Mouse (Mus musculus): ENCODE results near the gene Psme3. TPM values are rescaled to one million over a fixed set of nuclear protein-coding genes. Genes with fewer than 3 reads are reported as not detected.

Psme3 gene
- polyA plus RNA-seq (2015; fragmentation: Nextera tagmentation; extraction: Ambion mirVana): 61.2 and 66.0 TPM in 2 replicates

DNA sequence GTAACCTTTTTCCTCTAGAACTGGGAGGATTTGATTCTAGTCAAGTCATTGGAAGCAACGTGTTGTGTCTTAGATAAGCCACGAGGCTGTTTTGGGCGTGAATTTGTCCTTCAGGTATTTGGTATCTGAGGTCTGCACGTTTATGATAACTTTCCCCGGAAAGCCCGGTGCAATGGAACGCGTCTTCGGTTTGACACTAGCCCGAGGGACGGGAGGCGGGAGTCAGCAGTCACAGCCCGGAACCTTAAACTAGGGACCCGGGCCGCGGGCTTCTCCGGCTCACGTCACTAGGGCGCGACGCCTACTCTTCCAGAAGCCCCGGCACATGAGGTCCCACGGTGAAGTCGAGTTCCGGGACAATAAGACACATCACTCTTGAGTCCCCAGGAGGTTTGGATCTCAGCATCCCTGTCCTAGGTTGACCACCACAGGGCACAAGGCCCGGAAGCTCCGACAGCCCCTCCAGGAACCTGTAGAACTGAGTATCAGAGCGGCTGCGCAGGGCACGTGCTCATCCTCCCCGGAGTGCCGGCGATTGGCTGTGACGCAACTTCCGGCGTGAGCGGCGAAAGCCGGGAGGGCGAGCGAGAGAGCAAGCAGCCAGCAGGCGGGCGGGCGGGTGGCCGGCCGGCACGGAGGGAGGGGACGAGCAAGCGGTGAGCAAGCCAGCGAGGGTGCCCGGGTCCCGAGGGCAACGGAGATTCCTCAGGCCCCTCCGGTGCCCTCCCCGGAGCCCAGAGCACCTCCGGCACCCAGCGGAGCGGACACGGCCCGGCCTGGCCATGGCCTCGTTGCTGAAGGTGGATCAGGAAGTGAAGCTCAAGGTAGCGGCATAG is at the start of gene Psme3:
Psme3 (plus strand) TSS at position 549 of the 836 bp plus-strand sequence.

DNA sequence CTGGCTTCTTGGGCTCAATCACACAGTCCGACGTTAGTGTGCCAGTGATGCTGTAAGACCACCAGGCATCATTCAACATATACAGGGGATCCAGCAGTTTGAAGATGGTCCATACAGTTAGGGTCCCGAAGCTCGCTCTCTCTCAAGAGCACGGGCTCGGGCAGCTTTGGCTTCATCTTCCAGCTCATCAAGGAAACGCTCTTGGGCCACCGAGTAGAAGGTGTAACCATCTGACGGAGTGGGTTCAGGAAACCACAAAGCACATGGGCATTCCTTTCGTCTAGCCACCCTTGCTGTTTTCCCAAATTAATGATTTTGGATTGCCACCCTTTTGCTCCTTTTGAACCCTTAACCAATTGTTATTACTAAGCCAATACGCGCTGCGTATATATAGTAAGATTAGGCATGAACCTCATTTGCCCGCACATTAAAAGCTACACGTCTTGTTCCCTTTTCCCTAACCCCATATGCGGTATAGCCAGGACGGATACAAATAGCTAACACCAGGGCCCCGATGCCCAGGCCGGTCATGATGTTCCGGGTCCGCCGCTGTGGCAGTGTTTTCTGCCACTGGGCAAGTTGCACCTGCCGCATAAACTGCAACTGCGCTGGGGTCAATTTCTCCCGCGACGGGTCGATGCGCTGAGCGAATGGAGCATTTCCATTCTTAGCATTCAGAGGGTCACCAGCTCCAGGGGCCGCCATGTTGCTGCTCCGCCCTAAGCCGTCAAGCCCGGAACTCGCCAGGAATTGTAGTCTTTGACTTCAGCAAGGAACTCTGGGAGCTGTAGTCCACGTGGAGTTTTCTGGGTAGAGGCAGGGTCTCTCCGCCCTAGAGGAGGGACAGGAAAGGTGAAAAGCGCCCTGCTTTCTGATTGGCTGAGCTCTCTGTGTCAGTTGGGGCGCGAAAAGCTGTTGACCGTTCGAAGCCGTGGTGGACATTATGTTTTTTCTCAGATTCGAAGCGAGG is 37.5 kb upstream of the Psme3 start, which contains the start of the genes Cntd1 and Coa3:
Cntd1 (plus strand) TSS at position 790 of the 970 bp plus-strand sequence.
Coa3 (minus strand) TSS at position 892 of the 970 bp plus-strand sequence.

DNA sequence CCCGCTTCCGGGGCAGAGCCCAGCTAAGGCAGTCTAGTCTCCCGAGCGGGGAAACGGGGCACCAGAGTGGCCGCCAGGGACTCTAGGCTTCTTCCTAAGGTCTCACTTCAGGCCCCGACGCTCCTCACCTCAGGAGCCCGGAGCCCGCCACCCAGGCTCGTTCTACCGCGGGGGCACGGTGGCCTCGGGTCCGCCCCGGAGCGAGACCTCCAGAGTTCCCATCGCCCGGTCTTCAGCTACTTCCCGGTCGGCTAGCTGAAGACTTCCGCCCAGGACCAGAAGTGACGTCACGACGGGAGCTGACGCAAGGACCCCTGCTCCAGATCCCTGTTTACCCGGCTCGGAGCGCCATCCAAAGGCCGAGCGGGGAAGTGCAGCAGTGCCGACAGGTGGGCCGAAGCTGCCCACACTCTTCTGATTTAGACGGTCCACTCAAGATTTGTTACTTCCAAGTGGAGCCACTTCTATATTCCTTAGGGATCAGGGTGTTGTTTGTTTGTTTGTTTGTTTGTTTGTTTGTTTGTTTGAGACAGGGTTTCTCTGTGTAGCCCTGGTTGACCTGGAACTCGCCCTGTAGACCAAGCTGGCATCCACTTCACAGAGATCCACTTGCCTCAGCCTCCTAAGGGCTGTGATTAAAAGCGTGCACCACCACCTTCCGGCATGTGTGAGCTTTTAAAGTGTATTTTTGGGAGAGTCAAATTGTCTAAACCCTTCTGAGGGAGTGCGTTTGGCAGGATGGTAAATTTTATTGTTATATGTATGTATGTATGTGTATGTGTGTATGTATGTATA is 13.8 kb upstream of the Psme3 start, which contains the start of gene Becn1:
Becn1 (minus strand) TSS at position 283 of the 795 bp plus-strand sequence.

DNA sequence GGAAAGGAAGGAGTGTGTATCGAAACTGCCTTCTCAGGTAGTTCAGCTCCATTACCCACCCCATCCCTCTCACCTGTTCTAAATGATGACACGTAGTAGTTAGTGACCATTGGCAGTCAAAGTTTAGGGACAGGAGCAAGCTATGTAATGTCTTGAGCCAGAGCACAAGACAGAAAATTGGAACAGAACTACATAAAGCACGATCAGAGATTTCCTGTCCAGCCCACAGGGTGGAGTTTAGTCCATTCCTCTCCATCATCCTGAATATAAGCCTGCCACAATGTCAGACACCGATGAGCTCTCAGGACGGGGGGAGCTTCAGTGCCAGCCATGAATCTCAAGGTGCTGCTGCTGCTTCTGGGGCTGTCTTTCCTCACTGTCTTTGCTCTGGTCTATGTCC is 8.8 kb downstream of the Psme3 start, which contains the start of gene Aoc2:
Aoc2 (plus strand) TSS at position 301 of the 400 bp plus-strand sequence.

DNA sequence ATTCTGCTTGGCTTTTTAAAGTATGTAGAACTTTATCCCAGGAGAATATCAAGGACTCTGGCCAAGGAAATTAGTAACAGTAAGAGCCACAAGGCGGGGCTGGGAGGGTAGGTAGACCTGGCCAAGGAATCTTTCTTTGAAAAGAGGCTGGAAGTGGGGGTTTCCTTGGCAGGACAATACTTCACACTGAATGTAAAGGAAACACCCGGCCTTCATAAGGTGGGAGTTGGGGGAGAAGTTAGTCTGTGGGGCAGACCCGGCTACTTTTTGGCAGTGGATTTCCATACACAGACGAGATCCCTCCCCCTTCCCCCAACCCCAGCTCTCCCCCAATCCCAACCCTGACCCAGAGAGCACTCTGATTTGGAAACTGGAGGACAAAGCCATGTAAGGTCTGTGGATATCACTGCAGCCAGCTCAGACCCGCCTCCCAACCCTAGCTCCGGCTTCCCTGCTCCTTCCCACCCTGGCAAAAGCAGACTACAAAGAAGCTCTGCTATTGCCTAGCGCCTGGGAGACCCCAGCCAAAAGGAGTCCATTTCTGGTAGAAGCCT is 14.4 kb downstream of the Psme3 start, which contains the start of gene Aoc3:
Aoc3 (plus strand) TSS at position 235 of the 554 bp plus-strand sequence.

DNA sequence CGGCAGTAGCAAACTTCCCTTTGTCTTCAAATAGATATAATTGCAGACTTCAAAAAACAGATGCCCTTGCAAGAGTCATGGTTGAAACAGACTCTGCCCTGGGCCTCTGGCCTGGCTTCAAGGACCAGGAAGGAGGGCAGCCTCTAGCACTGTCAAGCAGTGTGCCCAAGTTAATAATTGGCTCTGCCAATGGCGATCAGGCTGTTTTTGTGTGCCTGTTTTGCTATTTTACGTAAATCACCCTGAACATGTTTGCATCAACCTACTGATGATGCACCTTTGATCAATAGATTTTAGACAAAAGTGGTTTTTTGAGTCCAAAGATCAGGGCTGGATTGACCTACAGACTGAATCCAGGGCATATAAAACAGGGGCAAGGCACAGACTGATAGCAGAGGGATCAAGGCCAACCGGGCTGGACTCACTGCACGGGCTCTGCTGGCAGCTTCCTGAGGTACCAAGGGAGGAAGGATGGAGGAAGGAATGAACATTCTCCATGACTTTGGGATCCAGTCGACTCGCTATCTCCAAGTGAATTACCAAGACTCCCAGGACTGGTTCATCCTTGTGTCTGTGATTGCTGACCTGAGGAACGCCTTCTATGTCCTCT is 51.4 kb downstream of the Psme3 start, which contains the start of gene G6pc:
G6pc (plus strand) TSS at position 236 of the 610 bp plus-strand sequence.

Small RNA genes lying within 50 kb of the gene (microRNA-seq; reads per million reads assigned to microRNA genes)
- not detected for gene Gm25593

Other genes starting within 250 kb of the Psme3 start
- gene Naglu, start 246.2 kb upstream of the Psme3 start, polyA plus RNA-seq (2015; fragmentation: Nextera tagmentation; extraction: Ambion mirVana): 16.3 and 19.0 TPM in 2 replicates
- gene Hsd17b1, start 237.8 kb upstream of the Psme3 start, polyA plus RNA-seq (2015; fragmentation: Nextera tagmentation; extraction: Ambion mirVana): 0.16 TPM in 1 of 2 replicates, not detected in the other
- gene Coasy, start 233.6 kb upstream of the Psme3 start, polyA plus RNA-seq (2015; fragmentation: Nextera tagmentation; extraction: Ambion mirVana): 18.1 and 18.4 TPM in 2 replicates
- 21.3 and 26.0 TPM in 2 replicates for gene Mlx, start 228.9 kb upstream of the Psme3 start, polyA plus RNA-seq (2015; fragmentation: Nextera tagmentation; extraction: Ambion mirVana)
- gene Psmc3ip, start 220.8 kb upstream of the Psme3 start, polyA plus RNA-seq (2015; fragmentation: Nextera tagmentation; extraction: Ambion mirVana): 9.1 and 9.5 TPM in 2 replicates
- gene Retreg3, start 196.3 kb upstream of the Psme3 start, polyA plus RNA-seq (2015; fragmentation: Nextera tagmentation; extraction: Ambion mirVana): 16.2 TPM in 2 replicates
- 29.7 and 31.9 TPM in 2 replicates for gene Tubg1, start 196.3 kb upstream of the Psme3 start, polyA plus RNA-seq (2015; fragmentation: Nextera tagmentation; extraction: Ambion mirVana)
- gene Tubg2, start 160.3 kb upstream of the Psme3 start, polyA plus RNA-seq (2015; fragmentation: Nextera tagmentation; extraction: Ambion mirVana): 3.0 and 3.1 TPM in 2 replicates
- 1.3 TPM in 2 replicates for gene Cntnap1, start 145.7 kb upstream of the Psme3 start, polyA plus RNA-seq (2015; fragmentation: Nextera tagmentation; extraction: Ambion mirVana)
- gene Plekhh3, start 144.9 kb upstream of the Psme3 start, polyA plus RNA-seq (2015; fragmentation: Nextera tagmentation; extraction: Ambion mirVana): 14.0 and 14.4 TPM in 2 replicates
- 0.14 and 0.24 TPM in 2 replicates for gene Ccr10, start 140.8 kb upstream of the Psme3 start, polyA plus RNA-seq (2015; fragmentation: Nextera tagmentation; extraction: Ambion mirVana)
- 10.8 and 11.8 TPM in 2 replicates for gene Ezh1, start 89.8 kb upstream of the Psme3 start, polyA plus RNA-seq (2015; fragmentation: Nextera tagmentation; extraction: Ambion mirVana)
- 49.3 and 59.1 TPM in 2 replicates for gene Ramp2, start 70.2 kb upstream of the Psme3 start, polyA plus RNA-seq (2015; fragmentation: Nextera tagmentation; extraction: Ambion mirVana)
- 102 and 109 TPM in 2 replicates for gene Vps25, start 62.5 kb upstream of the Psme3 start, polyA plus RNA-seq (2015; fragmentation: Nextera tagmentation; extraction: Ambion mirVana)
- gene Wnk4, start 55.6 kb upstream of the Psme3 start, polyA plus RNA-seq (2015; fragmentation: Nextera tagmentation; extraction: Ambion mirVana): 1.3 and 2.3 TPM in 2 replicates
- gene Cntd1, start 37.2 kb upstream of the Psme3 start, polyA plus RNA-seq (2015; fragmentation: Nextera tagmentation; extraction: Ambion mirVana): 0.35 and 0.41 TPM in 2 replicates
- 170 and 173 TPM in 2 replicates for gene Coa3, start 37.1 kb upstream of the Psme3 start, polyA plus RNA-seq (2015; fragmentation: Nextera tagmentation; extraction: Ambion mirVana)
- gene Becn1, start 13.9 kb upstream of the Psme3 start, polyA plus RNA-seq (2015; fragmentation: Nextera tagmentation; extraction: Ambion mirVana): 107 and 110 TPM in 2 replicates
- gene Aoc2, start 8.8 kb downstream of the Psme3 start, polyA plus RNA-seq (2015; fragmentation: Nextera tagmentation; extraction: Ambion mirVana): 0.31 and 0.41 TPM in 2 replicates
- gene Aoc3, start 14.4 kb downstream of the Psme3 start, polyA plus RNA-seq (2015; fragmentation: Nextera tagmentation; extraction: Ambion mirVana): 16.2 and 16.9 TPM in 2 replicates
- gene G6pc, start 51.3 kb downstream of the Psme3 start, polyA plus RNA-seq (2015; fragmentation: Nextera tagmentation; extraction: Ambion mirVana): 0.23 TPM in 2 replicates
- 22.9 and 26.4 TPM in 2 replicates for gene Aarsd1, start 101.4 kb downstream of the Psme3 start, polyA plus RNA-seq (2015; fragmentation: Nextera tagmentation; extraction: Ambion mirVana)
- 4.0 and 5.9 TPM in 2 replicates for gene Gm27029, start 108.6 kb downstream of the Psme3 start, polyA plus RNA-seq (2015; fragmentation: Nextera tagmentation; extraction: Ambion mirVana)
- gene Rundc1, start 108.9 kb downstream of the Psme3 start, polyA plus RNA-seq (2015; fragmentation: Nextera tagmentation; extraction: Ambion mirVana): 10.5 and 11.5 TPM in 2 replicates
- 20.4 and 24.3 TPM in 2 replicates for gene Ptges3l, start 109.1 kb downstream of the Psme3 start, polyA plus RNA-seq (2015; fragmentation: Nextera tagmentation; extraction: Ambion mirVana)
- gene Rpl27, start 126.1 kb downstream of the Psme3 start, polyA plus RNA-seq (2015; fragmentation: Nextera tagmentation; extraction: Ambion mirVana): 267 and 271 TPM in 2 replicates
- 35.7 and 39.5 TPM in 2 replicates for gene Ifi35, start 132.2 kb downstream of the Psme3 start, polyA plus RNA-seq (2015; fragmentation: Nextera tagmentation; extraction: Ambion mirVana)
- 7.1 and 8.2 TPM in 2 replicates for gene Rnd2, start 148.8 kb downstream of the Psme3 start, polyA plus RNA-seq (2015; fragmentation: Nextera tagmentation; extraction: Ambion mirVana)
- 80.4 and 88.7 TPM in 2 replicates for gene Vat1, start 150.0 kb downstream of the Psme3 start, polyA plus RNA-seq (2015; fragmentation: Nextera tagmentation; extraction: Ambion mirVana)
- 2.2 and 2.7 TPM in 2 replicates for gene Brca1, start 235.7 kb downstream of the Psme3 start, polyA plus RNA-seq (2015; fragmentation: Nextera tagmentation; extraction: Ambion mirVana)
- gene Nbr1, start 235.9 kb downstream of the Psme3 start, polyA plus RNA-seq (2015; fragmentation: Nextera tagmentation; extraction: Ambion mirVana): 36.2 and 36.7 TPM in 2 replicates

Data from urinary bladder, postnatal 0 days (tissue).